Mouse (Mus musculus): ENCODE results near the gene Cradd. TPM values are rescaled to one million over a fixed set of nuclear protein-coding genes. Genes with fewer than 3 reads are reported as not detected.
A peak's percentile ranks its signal among the peaks of the same experiment; 100 is the strongest.

Gene Cradd
- polyA plus RNA-seq, 1 experiment from 2014 or later: 10.4 TPM

DNA sequence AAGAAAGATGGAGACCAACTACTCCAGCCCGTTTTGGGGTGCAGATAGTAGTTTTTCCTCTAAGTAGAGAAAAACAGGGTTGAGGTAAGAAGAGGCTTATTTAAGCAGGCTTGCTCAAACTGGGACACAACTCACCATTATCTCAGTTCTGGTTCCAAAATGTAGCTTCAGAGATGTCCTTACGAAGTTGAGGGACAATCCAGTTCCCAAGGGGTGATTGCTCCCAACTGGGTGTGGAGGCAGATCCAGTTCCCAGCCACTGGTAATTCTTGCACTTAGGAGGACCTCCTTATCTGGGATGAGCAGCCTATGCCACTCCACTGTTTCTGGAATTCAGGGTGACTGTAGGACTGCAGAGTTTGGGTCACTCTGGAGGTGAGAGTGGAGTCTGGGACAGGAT lies 159.0 kb downstream of the Cradd start:
- peaks cover 9% of the 10 kb centered on the region for H3K4me1 ChIP-seq (ENCODE audit: control insufficient read depth, insufficient read depth, low read length)
- 84% methylated on average over 2 of the region's 2 CpGs for WGBS
- no peaks in the 10 kb centered on the region for H3K36me3 ChIP-seq (ENCODE audit: control insufficient read depth, insufficient read depth, low read length)
- no peak overlapping the region for H3K4me3 ChIP-seq (ENCODE audit: low read depth, low read length)
- H3K9ac ChIP-seq (ENCODE audit: low read depth, low read length): no peak overlapping the region
- no peak overlapping the region for H3K27ac ChIP-seq (replicated peaks; ENCODE audit: low read depth, low read length)
- no peaks in the 10 kb centered on the region for H3K27me3 ChIP-seq (replicated peaks; ENCODE audit: control insufficient read depth, insufficient read depth, low read length)
- ATAC-seq (ENCODE audit: low read depth) (no peak), DNase-seq (ENCODE audit: low spot score) (no peak)
- no peaks in the 10 kb centered on the region for H3K9me3 ChIP-seq (ENCODE audit: control insufficient read depth, low read length)
- no peak overlapping the region for H3K4me2 ChIP-seq (ENCODE audit: low read depth, low read length)

DNA sequence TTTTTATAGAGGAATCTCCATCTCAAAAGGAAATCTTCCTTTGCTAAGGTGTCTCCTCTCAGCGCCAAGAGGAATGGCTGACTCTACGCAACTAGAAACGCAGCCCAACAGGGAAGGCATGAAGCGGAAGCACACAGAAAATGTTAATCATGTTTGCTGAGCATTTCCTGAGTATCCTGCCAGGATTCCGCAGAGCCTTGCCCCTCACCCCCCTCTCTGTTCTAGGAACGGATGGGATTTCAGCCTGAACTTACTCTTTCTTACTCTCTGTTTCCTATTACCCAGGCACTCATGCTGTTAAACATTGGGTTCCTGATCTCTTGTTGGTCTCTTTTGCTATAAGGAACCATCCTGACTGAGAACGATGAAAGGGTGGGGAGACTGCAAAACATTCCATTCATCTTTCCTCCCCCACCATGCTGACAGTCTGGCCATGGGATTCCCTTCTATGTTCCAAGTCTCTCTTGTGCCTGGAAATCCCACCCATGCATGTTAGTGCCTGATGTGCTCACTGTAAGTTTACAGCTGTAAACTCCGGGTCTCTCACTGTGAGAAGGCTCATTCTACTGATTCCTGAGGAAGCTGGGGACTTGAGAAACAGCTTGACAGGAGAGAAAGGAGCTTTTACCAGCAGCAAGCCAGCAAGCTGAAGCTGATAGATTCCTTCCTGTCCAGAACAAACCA lies 161.1 kb downstream of the Cradd start:
- Histone ChIP-seq H3K27ac (replicated peaks; ENCODE audit: low read depth, low read length) (peak overlapping the region; percentile 68), H3K4me3 (ENCODE audit: low read depth, low read length) (no peak overlapping the region), H3K4me1 (ENCODE audit: control insufficient read depth, insufficient read depth, low read length) (peaks cover 9% of the 10 kb centered on the region), H3K27me3 (replicated peaks; ENCODE audit: control insufficient read depth, insufficient read depth, low read length) (no peaks in the 10 kb centered on the region), H3K9ac (ENCODE audit: low read depth, low read length) (no peak overlapping the region), H3K36me3 (ENCODE audit: control insufficient read depth, insufficient read depth, low read length) (no peaks in the 10 kb centered on the region), H3K9me3 (ENCODE audit: control insufficient read depth, low read length) (no peaks in the 10 kb centered on the region), H3K4me2 (ENCODE audit: low read depth, low read length) (no peak overlapping the region)
- DNase-seq (ENCODE audit: low spot score): peak; percentile 79
- peak; percentile 71 for ATAC-seq (ENCODE audit: low read depth)
- 28% methylated on average over 8 of the region's 8 CpGs for WGBS

DNA sequence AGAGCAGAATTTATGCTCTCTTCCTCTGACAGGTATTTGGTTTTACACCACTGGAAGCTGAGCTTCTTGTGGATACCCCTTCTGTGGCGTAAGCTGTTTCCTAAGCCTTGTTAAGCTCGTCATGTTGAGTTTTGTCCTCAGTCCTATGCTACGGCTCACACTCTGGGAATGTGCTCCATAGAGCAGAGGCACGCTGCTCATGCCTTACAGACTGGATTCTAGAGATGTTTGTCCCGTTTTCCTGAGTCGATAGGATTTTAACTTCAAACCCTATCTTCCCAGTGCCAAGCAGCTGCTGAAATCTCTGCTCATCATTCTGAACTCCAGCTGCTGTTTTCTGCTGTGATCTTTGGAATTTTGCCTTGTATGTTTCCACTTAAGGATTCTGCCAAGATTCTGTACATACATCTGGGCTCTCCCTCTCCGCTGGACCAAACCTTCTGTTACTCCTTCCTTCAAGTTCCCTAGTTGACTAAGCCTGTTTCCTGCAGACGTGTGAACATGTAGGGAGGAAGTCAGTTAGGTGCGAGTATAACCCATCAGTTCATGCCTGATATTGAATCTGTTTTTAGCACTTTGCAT lies 164.2 kb downstream of the Cradd start:
- Histone ChIP-seq H3K27me3 (replicated peaks; ENCODE audit: control insufficient read depth, insufficient read depth, low read length) (no peaks in the 10 kb centered on the region), H3K4me3 (ENCODE audit: low read depth, low read length) (no peak overlapping the region), H3K4me2 (ENCODE audit: low read depth, low read length) (no peak overlapping the region), H3K36me3 (ENCODE audit: control insufficient read depth, insufficient read depth, low read length) (no peaks in the 10 kb centered on the region), H3K27ac (replicated peaks; ENCODE audit: low read depth, low read length) (no peak overlapping the region), H3K9ac (ENCODE audit: low read depth, low read length) (no peak overlapping the region), H3K4me1 (ENCODE audit: control insufficient read depth, insufficient read depth, low read length) (peaks cover 9% of the 10 kb centered on the region), H3K9me3 (ENCODE audit: control insufficient read depth, low read length) (no peaks in the 10 kb centered on the region)
- ATAC-seq (ENCODE audit: low read depth): no peak
- peak; percentile 68 for DNase-seq (ENCODE audit: low spot score)
- WGBS: 52% methylated on average over 9 of the region's 9 CpGs

DNA sequence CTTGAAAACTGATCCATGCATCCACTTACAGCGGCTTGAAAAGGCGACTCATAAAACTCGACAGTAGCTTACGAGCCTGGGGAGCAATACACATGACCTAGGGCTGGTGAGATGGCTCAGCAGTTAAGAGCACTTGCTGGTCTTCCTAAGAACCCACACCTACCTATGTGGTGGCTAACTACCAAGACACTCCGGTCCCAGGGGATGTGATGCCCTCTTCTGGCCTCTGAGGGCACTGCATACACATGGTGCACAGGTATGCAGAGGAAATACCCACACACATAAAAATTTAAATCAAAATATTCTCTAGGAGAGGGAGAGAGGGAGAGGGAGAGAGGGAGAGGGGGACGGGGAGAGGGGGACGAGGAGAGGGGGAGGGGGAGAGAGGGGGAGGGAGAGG lies 167.5 kb downstream of the Cradd start:
- DNase-seq (ENCODE audit: low spot score) (no peak), ATAC-seq (ENCODE audit: low read depth) (no peak)
- Histone ChIP-seq H3K27ac (replicated peaks; ENCODE audit: low read depth, low read length) (no peak overlapping the region), H3K4me3 (ENCODE audit: low read depth, low read length) (no peak overlapping the region), H3K9ac (ENCODE audit: low read depth, low read length) (no peak overlapping the region), H3K4me2 (ENCODE audit: low read depth, low read length) (no peak overlapping the region), H3K36me3 (ENCODE audit: control insufficient read depth, insufficient read depth, low read length) (no peaks in the 10 kb centered on the region), H3K27me3 (replicated peaks; ENCODE audit: control insufficient read depth, insufficient read depth, low read length) (no peaks in the 10 kb centered on the region), H3K9me3 (ENCODE audit: control insufficient read depth, low read length) (no peaks in the 10 kb centered on the region), H3K4me1 (ENCODE audit: control insufficient read depth, insufficient read depth, low read length) (no peaks in the 10 kb centered on the region)
- 94% methylated on average over 5 of the region's 7 CpGs for WGBS

DNA sequence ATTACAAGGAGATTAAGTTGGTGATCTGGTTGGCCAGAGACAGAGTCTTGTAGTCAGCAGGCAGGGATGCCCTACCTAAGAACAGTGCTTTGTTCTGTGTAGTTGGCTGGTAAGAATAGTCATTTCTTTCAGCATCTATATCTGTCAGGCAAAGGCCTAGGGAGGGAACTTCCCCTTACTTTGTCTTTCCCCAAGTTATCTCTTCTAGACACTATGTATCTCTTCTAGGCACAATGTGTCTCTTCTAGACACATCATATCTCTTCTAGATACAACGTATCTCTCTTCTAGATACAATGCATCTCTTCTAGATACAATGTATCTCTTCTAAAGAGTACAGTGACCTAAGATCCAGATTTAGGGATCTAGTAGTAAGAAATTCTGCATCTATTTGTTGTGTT lies 169.3 kb downstream of the Cradd start:
- Histone ChIP-seq H3K4me2 (ENCODE audit: low read depth, low read length) (no peak overlapping the region), H3K4me3 (ENCODE audit: low read depth, low read length) (no peak overlapping the region), H3K36me3 (ENCODE audit: control insufficient read depth, insufficient read depth, low read length) (no peaks in the 10 kb centered on the region), H3K4me1 (ENCODE audit: control insufficient read depth, insufficient read depth, low read length) (no peaks in the 10 kb centered on the region), H3K27me3 (replicated peaks; ENCODE audit: control insufficient read depth, insufficient read depth, low read length) (no peaks in the 10 kb centered on the region), H3K9me3 (ENCODE audit: control insufficient read depth, low read length) (no peaks in the 10 kb centered on the region), H3K27ac (replicated peaks; ENCODE audit: low read depth, low read length) (no peak overlapping the region), H3K9ac (ENCODE audit: low read depth, low read length) (no peak overlapping the region)
- 89% methylated on average over 1 of the region's 1 CpGs for WGBS
- no peak for ATAC-seq (ENCODE audit: low read depth)
- no peak for DNase-seq (ENCODE audit: low spot score)

DNA sequence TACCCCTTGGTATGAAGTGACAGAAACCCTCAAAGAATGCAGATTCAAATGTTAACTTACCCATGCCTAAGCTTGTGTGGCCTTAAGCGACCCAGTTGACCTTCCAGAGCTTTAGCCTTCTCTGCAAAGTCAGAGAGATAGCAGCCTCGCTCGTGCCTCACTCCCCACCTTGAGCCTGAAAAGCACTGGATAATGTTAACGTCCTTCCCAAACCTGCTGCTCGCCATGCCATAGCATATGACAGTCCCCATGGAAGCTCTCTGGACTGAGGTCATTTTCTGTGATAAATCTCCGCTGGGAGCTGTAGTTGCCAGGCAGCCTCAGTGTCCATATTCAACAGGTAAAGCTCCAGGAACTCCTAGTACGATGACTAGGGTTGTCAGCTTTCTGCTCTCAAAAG lies 170.7 kb downstream of the Cradd start:
- no peak overlapping the region for H3K4me3 ChIP-seq (ENCODE audit: low read depth, low read length)
- H3K27me3 ChIP-seq (replicated peaks; ENCODE audit: control insufficient read depth, insufficient read depth, low read length): no peaks in the 10 kb centered on the region
- DNase-seq (ENCODE audit: low spot score) (no peak), ATAC-seq (ENCODE audit: low read depth) (no peak)
- no peaks in the 10 kb centered on the region for H3K4me1 ChIP-seq (ENCODE audit: control insufficient read depth, insufficient read depth, low read length)
- H3K4me2 ChIP-seq (ENCODE audit: low read depth, low read length): no peak overlapping the region
- H3K9me3 ChIP-seq (ENCODE audit: control insufficient read depth, low read length): no peaks in the 10 kb centered on the region
- 67% methylated on average over 7 of the region's 7 CpGs for WGBS
- H3K9ac ChIP-seq (ENCODE audit: low read depth, low read length): no peak overlapping the region
- no peaks in the 10 kb centered on the region for H3K36me3 ChIP-seq (ENCODE audit: control insufficient read depth, insufficient read depth, low read length)
- H3K27ac ChIP-seq (replicated peaks; ENCODE audit: low read depth, low read length): no peak overlapping the region

DNA sequence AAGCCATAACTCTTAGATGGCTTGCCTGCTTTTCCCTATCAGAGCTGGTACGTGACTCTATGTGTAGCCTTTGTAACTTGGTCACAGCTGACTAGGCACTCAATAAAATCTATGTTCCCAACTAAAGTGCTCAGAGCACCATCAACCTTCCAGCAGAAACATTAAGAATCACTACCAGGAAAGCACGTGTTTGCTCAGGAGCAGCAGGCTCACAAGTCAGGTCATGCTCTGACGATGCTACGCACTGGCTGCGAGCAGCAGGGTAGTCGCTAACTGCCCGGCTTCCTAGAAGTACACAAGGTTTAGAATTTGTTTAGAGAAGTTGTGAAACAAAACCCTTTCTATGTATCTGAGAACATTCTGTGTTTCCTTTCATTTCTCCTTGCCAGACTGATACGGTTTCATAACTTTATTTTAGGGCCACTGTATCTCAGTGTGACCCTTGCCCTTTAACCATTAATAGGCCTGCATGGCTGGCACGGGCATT lies 171.4 kb downstream of the Cradd start:
- no peak for DNase-seq (ENCODE audit: low spot score)
- Histone ChIP-seq H3K27me3 (replicated peaks; ENCODE audit: control insufficient read depth, insufficient read depth, low read length) (no peaks in the 10 kb centered on the region), H3K27ac (replicated peaks; ENCODE audit: low read depth, low read length) (no peak overlapping the region), H3K4me2 (ENCODE audit: low read depth, low read length) (no peak overlapping the region), H3K4me1 (ENCODE audit: control insufficient read depth, insufficient read depth, low read length) (no peaks in the 10 kb centered on the region), H3K4me3 (ENCODE audit: low read depth, low read length) (no peak overlapping the region), H3K9me3 (ENCODE audit: control insufficient read depth, low read length) (no peaks in the 10 kb centered on the region), H3K36me3 (ENCODE audit: control insufficient read depth, insufficient read depth, low read length) (no peaks in the 10 kb centered on the region), H3K9ac (ENCODE audit: low read depth, low read length) (no peak overlapping the region)
- WGBS: 60% methylated on average over 9 of the region's 9 CpGs
- ATAC-seq (ENCODE audit: low read depth): no peak

DNA sequence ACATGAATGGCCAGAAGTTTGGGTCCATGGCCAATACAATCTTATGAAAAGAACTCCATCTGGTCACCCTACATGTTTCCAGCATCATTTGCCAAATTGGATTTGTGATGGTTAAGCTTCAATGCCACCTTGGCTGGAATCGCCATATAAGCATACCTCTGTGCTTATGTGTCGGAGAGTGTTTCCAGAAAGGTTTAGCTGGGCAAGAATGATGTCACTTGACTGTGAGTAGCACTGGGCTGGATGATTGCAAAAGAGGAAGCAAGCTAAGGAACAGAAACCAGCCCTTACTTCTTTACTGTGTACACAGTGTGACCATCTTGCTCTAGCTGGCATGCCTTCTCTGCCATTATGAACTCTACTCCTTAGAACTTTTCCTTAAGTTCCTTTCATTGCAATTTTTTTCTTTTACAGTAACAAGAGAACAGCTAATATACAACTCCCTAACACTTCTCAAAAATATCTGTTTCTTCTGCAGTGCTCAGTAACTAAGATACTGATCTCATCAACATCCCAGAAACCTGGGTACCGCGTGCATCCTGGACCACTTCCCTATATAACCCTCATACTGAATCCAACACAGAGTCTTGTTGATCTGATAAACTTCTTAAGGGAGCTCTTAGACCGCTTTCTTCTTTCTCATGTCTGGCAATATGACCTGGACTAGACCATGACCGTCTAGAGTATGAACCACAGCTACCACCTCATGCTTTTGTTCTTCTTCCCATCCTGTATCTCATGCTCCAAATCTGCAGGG lies 172.7 kb downstream of the Cradd start:
- no peak for DNase-seq (ENCODE audit: low spot score)
- WGBS: 89% methylated on average over 6 of the region's 6 CpGs
- Histone ChIP-seq H3K9me3 (ENCODE audit: control insufficient read depth, low read length) (no peaks in the 10 kb centered on the region), H3K36me3 (ENCODE audit: control insufficient read depth, insufficient read depth, low read length) (no peaks in the 10 kb centered on the region), H3K4me3 (ENCODE audit: low read depth, low read length) (no peak overlapping the region), H3K4me2 (ENCODE audit: low read depth, low read length) (no peak overlapping the region), H3K4me1 (ENCODE audit: control insufficient read depth, insufficient read depth, low read length) (peaks cover 11% of the 10 kb centered on the region), H3K9ac (ENCODE audit: low read depth, low read length) (no peak overlapping the region), H3K27ac (replicated peaks; ENCODE audit: low read depth, low read length) (no peak overlapping the region), H3K27me3 (replicated peaks; ENCODE audit: control insufficient read depth, insufficient read depth, low read length) (no peaks in the 10 kb centered on the region)
- ATAC-seq (ENCODE audit: low read depth): no peak; the same call in 1 of the 2 replicates

Data from embryonic facial prominence, embryonic 14.5 days (tissue).